Mouse (Mus musculus): ENCODE data around the gene Syt17.

DNA sequence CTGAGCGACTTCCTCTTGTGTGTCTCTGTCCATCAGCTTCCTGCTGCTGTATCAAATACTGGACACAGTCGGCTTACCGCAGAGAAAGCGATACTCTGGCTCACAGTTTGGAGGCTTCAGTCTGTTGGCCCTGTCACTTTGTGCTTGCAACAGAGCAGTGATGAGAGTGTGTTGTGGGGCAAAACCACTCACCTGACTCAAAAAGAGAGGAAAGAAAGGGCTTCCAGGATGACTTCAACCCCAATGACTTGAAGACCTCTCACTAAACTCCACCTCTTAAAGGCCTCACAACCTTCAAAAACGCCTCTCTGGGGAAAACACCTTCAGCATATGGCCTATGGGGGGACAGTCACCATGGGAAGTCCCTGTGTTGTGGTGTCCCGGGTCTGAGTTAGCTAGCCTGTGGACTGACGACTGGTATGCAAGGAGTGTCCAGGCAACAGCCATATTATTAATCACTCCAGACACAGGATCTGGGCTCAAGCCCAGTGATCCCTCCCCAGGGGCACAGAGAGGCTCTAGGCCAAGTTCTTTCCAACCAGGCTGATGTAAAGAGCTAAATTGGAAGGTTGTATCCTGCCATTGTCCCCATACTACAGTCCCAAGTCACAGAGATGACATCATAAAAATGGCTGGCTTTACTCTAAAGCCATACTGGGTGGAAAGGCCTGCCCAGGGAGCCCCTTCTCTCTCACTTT, 27.1 kb upstream of the Syt17 start:
- TF ChIP-seq CTCF (IDR thresholded peaks at IDR 0.05; ENCODE audit: extremely low read depth, insufficient read depth, low read length): no peak
- no peak for TF ChIP-seq POLR2A (IDR thresholded peaks at IDR 0.05; ENCODE audit: extremely low read depth, insufficient read depth, low read length)

Measured in cortical plate, adult 2 months (tissue).